Mouse (Mus musculus) MEL (cell line): ENCODE results near the gene Tmem54.

Source experiments
- CHD2 ChIP-seq: IDR thresholded peaks from 2 replicates; pipeline ENCODE4 v1.6.1; 2011; ENCODE audit warnings: low read length, improper control_type of control experiment
- CTCF ChIP-seq, 3 experiments: IDR thresholded peaks in 2 of 3; conservative IDR thresholded peaks in 1 of 3; 2 replicates each; pipeline ENCODE4 v1.5.1; 2011 to 2012; ENCODE audit warnings: low read length in 3 of 3, low read depth in 2 of 3, mild to moderate bottlenecking in 2 of 3, improper control_type of control experiment in 1 of 3, inconsistent platforms in 1 of 3, mixed read lengths in 1 of 3, moderate library complexity in 1 of 3; ENCODE audit not compliant: control insufficient read depth in 1 of 3, insufficient read depth in 1 of 3, poor library complexity in 1 of 3, severe bottlenecking in 1 of 3
- EP300 ChIP-seq, 2 experiments: IDR thresholded peaks; 2 replicates each; pipeline ENCODE4 v1.6.1; 2011; ENCODE audit warnings: improper control_type of control experiment in 2 of 2, low read length in 2 of 2, low read depth in 1 of 2, mild to moderate bottlenecking in 1 of 2
- POLR2AphosphoS5 ChIP-seq: IDR thresholded peaks from 2 replicates; pipeline ENCODE4 v1.6.1; 2012; ENCODE audit warnings: low read depth, borderline replicate concordance, mild to moderate bottlenecking, inconsistent platforms, low read length, moderate library complexity, mixed read lengths
- RAD21 ChIP-seq: IDR thresholded peaks from 2 replicates; pipeline ENCODE4 v1.6.1; 2011; ENCODE audit warnings: mild to moderate bottlenecking, low read depth, low read length, improper control_type of control experiment
- RCOR1 ChIP-seq: IDR thresholded peaks from 2 replicates; pipeline ENCODE4 v1.6.1; 2012; ENCODE audit warnings: low read depth, mild to moderate bottlenecking, inconsistent platforms, low read length, improper control_type of control experiment
- ZKSCAN1 ChIP-seq: IDR thresholded peaks from 2 replicates; pipeline ENCODE4 v1.6.1; 2012; ENCODE audit warnings: low read depth, mild to moderate bottlenecking, inconsistent platforms, low read length, improper control_type of control experiment, moderate library complexity

- TF ChIP-seq EP300 (IDR thresholded peaks at IDR 0.05; ENCODE audit: low read depth in 1 of 2, low read length in 2 of 2) (no peak), RCOR1 (no peak), CTCF (IDR thresholded peaks at IDR 0.05 in 2 of 3, conservative IDR thresholded peaks at IDR 0.05 in 1 of 3; ENCODE audit: control insufficient read depth in 1 of 3, insufficient read depth in 1 of 3, low read depth in 2 of 3, low read length in 3 of 3, poor library complexity in 1 of 3, severe bottlenecking in 1 of 3) (no peak), RAD21 (no peak), ZKSCAN1 (no peak), CHD2 (no peak), POLR2AphosphoS5 (no peak)
Observed at GRCm38 (mm10) chr4:129119708-129120107, 14.4 kb downstream of the Tmem54 start.
